Mouse (Mus musculus): ENCODE results near the gene Mettl1.
"Not testable (repeated sequence)": the region's sequence is repeated elsewhere in the genome, so short reads cannot be mapped to it uniquely, and the experiment has no call there.

Gene Mettl1

DNA sequence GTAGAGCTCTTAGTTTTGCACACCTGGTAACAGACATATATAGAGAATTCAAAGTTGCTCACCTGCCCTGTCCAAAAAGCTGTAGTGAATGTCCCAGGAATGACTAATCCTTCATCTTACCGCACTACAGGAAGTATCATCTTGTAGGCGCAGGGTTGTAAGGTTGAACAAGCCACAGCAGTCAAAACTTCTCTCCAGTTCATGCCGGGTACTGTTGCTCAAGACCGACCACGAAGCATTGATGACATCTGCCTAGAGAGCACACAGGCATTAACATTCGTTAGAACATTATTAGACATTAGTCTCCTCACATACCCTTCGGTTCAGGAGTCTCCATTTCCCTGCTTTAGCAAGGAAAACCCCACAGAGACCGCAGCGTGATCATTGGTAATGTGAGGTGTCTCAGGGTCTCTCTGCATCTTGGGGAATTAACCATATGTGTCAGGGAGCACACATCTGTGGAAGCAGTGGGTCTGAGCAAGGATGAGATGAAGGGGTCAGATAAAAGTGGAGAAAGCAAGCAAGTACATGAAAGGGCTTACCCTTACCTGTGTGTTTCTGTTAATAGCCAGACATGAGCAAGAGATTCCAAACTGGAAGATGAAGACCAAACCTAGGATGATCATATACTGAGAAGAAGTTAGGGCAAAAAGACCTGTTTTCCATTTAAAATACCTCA is 27.3 kb downstream of the Mettl1 start:
- no peak for DNase-seq

DNA sequence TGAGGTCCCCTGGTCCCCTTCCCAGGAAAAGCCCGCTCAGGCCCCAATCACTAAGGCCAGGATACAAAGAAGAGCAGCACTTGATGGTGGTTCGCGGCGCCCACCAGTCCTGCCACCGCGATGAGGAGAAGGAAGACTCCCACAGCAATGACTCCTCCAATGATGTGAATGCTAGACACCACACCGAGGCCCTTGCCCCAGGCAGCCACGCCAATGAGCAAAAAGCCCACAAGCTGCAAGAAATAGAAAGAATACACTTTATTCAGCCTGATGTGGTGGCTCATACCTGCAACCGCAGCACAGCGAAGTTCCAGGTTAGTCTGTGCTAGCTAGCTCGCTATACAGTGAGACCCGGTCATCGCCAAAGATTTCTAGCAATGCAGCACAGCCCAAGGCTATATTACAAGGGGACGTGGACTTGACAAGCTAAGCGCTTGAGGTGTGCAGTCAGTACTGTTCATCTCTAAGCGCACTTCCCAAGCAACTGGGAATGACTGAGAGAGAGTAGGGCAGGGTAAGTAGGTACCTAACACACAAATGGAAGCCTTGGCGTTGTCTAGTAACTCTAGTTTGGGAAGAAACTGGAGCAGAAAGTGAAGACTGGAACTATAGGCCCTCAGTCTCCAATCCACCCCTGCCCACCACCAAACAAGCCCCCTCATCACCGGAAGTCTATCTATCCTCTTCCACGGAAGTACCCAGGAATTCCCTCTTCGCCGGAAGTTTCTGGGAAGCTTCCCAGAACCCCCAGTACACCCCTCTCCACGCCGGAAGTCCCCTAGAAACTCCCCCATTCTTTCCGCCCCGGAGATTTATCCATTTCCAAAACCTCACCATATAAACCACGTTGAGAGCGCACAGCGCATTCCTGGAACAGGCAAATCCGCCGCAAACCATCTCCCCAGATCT is 28.3 kb downstream of the Mettl1 start:
- peak in 1 of 2 experiments; percentile 29 for DNase-seq

DNA sequence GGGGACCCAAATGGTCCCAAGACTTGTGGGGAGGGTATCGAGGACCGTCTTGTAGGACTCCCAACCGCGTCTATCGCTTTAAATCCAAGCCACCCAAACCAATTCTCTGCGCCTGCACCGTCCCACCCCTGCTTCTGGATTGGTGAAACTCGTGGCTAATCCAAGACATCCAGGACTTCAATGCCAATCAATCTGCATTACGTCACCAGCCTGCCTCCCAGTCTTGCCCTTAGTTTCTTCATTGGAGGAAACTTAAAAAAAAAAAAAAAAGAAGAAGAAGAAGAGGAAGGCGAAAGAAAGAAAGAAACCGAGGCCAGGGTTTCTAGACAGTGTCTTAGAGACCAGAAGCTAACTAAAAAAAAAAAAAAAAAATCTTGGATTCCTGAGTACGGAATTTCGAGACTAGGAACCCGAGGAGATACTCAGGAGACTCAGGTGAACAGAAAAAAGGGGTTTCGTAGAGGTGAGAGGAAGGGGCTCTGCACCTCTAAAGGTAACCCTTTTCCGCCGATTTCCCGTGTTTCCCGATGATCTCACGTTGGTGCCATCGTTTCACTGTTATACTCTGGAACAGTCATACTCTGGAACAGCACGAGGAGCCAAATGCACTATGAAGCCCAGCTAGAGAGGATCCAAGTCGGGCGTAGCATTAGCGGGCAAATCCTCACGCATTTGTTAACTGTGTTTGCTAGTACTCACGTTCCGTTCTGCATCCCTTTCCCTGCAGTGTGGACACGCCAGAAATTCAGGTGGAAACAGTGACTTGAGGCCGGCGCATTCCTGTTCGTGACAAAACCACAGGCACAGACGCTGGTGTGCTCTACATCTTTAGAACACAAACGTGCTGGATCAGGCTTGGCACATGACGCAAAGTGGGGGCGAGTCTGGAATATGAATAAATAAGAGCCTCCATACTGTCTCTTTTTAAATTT is 29.2 kb downstream of the Mettl1 start, which contains the start of gene Tspan31:
Gene Tspan31 (minus strand): TSS at position 75 of the 932 bp plus-strand sequence.
- DNase-seq: peak; percentile 87 to 92

DNA sequence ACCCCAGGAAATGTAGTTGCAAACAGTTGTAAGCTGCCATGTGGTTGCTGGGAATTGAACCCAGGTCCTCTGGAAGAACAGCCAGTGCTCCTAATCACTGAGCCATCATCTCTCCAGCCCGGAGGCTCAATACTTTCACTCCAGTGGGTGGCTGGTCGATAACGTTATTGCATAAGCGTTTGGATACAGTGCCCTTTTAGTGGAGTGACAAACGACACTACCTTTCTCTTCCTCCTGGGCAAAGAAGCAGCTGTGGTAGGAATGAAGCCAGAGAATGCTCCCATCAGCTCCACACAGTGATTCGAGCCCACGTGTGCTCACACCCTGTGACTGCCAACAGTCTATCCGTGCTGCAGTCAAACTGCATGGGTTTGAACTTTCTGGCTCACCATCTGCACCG is 30.0 kb downstream of the Mettl1 start:
- DNase-seq: no peak

DNA sequence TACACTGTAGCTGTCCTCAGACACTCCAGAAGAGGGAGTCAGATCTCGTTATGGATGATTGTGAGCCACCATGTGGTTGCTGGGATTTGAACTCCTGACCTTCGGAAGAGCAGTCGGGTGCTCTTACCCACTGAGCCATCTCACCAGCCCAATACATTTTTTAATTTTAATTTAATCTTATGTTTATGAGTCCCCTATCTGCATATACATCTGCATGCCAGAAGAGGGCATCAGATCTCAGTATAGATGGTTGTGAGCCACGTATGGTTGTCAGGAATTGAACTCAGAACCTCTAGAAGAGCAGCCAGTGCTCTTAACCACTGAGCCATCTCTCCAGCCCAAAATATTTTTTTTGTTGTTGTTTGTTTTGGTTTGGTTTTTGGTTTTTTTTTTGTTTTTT is 31.1 kb downstream of the Mettl1 start:
- not testable (repeated sequence) for DNase-seq

DNA sequence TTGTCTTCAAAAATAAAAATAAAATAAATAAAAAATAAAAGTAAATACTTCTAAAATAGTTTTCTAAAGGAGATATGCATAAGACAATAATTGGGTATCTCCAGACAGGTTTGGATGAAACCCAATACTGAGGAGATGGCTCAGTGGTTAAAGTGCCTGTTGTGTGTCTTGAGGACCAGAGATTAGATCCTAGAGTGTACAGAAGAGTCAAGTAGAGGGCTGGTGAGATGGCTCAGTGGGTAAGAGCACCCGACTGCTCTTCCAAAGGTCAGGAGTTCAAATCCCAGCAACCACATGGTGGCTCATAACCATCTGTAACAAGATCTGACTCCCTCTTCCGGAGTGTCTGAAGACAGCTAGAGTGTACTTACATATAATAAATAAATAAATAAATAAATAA is 31.8 kb downstream of the Mettl1 start:
- not testable (repeated sequence) for DNase-seq

DNA sequence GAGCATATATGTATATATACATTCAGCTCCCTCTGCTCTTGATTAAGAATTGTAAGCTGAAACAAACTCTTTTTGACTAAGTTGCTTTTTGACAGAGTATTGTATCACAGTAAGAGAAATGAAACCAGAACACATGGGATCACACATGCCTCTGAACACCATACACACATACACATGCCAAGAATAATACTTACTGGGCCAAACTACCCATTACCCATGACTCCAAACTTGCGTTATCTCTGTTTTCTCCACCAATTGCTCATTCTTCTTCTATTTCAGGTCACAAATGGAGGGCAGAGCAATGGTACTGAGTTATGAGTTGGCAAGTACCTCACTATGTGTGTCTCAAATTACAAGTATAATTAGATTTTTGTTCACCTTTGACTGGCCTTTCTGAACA is 32.8 kb downstream of the Mettl1 start:
- DNase-seq: no peak

DNA sequence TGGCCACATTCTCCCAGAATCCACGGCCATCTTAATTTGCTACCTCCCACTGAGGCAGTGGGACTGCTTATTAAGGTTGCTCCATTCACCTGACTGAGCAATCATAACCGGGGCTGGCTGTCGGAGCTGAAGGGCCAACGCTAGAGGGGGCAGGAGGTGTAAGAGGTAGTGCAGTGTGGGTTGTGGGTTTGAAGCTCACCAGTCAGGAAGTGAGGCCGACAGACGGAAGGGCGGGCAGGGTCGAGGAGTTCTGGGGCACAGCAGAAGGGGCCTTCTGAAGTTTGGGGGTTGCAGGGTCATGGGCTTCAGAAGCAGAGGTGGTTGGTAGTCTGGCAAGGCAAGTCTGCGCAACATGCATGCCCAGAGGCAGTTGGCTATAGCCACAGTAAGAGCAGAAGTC is 33.9 kb downstream of the Mettl1 start, which contains the start of gene Agap2:
Gene Agap2 (plus strand): TSS at position 205 of the 400 bp plus-strand sequence.
- no peak for DNase-seq

DNA sequence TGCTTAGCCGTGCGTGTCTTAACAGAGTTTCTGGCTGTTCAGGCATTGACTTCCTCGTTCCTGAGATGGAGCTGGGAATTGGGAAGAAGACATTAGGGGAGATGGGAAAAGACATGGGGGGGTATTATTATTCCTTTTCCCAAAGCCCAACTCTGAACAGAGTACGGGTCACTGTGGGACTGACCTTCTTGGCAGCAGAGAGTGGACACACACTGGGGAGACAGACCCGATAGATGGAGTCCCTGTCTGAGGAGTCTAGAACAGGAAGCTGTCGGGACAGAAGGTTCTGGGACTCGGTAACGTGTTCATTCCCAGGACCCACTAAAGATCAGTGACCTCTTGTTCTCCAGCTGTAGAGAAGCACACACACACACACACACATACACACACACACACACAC is 34.4 kb downstream of the Mettl1 start:
- no peak for DNase-seq

DNA sequence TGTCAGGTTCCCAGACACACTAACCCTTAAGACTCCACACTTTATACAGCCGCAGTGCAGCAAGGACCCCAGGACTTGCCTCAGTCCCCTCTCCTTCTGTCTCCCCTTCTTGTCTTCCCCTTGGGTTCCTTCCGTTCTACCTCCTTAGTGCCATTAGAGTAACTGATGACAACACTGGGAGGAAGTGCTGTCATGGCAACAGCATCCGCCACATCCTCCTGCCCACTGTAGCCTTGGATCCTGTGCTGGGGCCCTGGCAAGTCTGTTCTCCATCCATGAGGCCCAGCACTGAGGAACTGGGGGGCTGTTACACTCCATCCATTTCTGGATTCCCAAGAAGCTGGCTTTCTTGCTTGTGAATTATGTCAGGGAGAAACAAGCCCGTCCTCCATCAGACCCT is 34.9 kb downstream of the Mettl1 start:
- DNase-seq: no peak

DNA sequence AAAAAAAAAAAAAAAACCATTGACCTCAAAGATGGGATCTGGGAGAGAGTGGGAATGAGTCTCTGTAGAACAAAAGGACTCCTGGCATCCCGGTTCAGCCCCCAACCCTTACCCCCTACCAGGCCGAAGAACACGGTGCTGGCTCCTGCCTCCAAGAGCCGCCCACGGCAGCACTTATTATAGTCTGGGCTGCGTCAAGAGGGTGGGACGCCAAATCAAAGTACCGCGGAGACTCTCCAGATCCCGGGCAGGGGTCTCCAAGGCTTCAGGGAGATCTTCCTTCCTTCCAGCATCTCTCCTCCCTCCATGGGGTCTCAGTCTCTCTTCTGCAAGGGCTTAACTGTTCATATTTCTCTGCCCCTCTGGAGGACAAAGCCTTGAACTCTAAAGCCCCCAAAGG is 36.3 kb downstream of the Mettl1 start:
- no peak for DNase-seq

DNA sequence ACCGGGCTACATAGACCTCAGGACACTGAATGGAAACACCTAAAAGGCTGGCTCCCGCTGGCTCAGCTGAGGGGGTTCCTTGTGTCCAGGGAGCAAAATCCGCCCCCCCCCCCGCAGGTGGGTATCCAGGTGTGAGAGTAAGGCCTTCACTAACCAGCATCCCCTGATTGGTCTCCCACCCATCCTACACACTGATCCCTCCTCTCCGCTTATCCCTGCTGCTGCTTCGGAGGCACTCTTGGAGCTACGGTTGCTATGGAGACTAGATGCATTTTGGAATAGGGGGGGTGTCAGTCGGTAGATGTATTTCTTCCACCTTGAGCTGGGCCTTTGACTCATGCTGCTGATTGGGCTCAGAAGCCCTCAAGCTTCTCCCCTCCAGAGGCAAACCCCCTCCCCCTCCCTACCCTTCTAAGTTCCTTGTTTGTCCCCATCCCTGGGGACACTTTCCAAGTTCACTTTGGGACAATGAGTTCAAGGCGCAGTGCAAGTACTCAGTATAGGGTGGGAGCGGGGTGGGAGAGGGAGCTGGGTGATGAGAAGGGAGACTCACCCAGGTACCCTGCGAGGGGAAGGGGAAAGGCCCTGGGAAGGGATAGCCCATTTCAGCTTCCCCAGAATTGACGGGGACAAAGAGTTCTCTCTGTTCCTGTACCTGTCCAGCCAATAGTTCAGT is 36.9 kb downstream of the Mettl1 start:
- peak in 1 of 2 experiments; percentile 52 for DNase-seq

DNA sequence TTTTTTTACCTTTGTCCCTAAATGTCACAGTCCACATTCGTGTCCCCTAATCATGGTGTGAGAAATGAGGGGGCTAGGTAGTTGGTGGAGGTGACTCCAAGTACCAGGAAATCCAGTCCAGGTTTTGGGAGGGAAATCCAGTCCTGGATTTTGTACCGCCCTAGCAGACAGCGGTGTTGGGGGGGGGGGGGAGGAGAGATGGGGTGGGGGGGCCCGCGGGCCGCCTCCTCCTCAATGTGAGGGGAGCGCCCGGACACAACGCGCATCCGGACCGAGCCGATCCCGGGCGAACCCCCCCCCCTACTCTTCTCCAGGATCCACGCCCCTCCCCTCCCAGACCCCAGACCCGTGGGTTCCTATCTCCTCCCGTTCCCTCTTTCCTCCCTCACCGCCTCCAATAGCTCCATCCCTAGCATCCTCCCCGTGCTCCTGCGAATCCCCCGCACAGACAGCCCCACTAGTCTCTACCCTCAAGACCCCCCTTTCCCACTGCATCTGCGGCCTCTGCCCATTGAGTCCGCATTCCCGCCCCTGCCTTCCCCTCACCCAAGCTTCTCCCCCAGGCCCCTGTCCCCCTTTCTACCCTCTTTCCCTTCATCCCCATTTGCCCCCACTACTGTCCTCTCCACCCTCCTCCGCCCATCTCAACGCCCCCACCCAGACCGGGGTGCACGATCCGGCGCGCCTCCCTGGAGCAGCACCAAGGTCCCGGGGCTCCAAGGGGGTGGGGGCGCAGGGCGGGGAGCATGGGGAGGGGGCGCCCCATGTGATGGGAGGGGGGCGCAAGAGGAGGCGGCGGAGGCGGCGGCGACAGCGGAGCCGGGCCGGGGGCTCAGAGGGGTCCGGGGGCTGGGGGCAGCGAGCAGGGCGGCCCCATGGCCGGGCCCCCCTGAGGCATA is 37.7 kb downstream of the Mettl1 start:
- peak; percentile 79 to 89 for DNase-seq

DNA sequence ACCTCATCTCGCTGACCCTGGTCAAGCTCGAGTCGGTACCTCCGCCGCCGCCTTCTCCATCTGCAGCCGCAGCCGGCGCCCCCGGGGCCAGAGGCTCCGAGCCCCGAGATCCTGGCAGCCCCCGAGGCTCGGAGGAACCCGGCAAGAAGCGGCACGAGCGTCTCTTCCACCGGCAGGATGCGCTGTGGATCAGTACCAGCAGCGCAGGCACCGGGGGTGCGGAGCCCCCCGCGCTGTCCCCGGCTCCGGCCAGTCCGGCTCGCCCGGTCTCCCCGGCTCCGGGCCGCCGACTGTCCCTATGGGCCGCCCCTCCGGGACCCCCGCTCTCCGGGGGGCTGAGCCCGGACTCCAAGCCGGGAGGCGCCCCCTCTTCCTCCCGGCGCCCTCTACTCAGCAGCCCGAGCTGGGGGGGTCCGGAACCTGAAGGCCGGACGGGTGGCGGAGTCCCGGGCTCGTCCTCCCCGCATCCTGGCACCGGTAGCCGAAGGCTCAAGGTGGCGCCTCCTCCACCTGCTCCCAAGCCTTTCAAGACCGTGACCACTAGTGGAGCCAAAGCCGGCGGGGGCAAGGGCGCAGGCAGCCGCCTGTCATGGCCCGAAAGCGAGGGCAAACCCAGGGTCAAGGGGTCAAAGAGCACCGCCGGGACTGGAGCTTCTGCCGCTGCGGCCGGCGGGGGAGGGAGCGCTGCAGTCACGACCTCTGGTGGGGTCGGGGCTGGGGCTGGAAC is 38.6 kb downstream of the Mettl1 start:
- DNase-seq: peak; percentile 75 to 78

DNA sequence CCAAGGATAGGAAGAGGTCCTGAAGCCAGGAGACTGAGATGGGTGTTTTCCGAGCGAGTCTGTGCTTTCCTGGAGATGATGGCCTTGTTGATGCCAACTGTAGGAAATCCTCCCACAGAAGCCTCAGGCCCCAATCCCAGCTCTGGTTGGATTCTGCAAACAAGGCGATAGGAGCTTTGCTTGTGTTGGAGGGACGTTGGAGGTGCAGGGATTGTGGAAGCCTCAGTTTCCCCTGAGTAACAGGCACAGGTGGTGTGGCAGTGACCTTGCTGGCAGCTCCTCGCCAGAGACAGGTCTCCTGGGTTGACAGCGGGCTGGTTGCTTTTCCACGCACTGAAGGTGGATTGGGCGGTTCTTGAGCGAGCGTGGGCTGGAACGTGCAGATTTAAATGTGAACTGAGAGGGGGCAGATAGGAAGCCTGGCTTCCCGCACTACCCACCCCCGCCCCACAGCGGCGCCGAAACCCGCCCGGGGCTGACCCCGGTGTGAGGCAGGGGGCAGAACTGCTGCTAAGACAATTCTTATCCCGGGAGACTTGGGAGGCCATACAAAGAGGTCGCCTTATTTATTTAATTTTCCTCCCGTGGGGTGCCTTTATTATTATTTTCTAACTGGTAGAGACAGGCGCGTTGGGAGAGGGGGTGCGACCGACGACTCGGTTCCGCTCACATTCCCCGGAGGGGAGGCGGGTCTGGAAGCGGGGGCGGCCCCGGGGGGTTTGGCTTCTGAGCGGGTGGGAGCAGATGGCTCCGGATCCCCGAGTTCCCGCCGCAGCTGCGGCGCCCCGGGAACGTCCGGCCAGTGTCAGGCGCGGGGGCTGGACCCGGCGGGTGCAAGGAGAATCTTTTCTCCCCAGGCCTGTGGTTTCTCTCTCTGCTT is 39.9 kb downstream of the Mettl1 start:
- peak; percentile 79 to 85 for DNase-seq

DNA sequence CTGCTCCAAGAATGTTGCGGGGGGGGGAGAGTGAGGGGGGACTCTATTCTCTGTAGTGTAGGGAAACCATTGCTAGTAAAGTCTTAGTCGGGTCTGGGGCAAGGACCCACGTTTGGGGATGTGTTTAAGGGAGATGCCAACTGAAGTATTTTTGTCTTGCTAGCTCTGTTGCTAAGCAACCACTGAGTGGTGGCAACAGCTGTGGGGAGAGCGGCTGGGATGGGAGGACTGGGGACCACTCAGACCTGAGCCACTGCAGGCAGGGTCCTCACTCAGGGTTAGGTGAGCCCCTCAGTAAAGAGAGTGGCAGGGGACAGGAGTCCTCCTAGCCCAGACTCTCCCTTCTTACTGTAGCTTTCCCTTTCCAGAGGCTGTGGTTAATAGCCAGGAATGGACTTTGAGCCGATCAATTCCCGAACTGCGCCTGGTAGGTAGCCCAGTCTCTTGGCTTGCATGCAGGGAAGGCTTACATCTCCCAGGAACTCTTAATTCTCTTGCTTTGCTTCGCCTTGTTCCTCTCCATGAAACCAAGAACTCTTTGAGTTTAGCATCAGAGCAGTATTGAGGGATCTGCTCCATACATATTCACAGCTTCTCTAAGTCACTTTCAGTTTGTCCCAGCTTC is 40.9 kb downstream of the Mettl1 start:
- no peak for DNase-seq

DNA sequence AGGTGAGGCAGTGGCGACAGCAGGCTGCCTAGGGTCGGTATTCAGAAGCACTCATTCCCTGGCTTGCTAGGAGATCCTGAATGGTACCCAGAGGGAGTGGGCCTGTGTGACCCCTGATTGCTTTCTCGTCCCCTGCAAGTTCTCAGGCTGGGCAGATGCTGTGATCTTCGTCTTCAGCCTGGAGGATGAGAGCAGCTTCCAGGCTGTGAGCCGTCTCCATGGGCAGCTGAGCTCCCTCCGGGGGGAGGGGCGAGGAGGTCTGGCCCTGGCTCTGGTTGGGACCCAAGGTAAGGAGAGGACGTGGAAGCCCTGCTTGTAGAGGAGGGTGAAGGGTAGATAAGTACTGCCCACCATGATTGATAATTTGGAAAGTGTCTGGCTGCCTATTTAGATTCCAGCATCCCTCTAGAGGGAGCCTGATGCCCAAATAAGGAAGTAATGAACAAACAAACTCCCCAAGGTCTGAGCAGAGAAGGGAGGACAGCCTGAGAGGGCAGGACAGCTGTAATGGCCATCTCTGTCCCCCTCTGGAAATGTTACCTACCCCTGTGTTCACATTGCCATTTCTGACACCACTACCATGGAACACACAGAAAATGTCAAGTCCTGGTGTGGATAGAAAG is 42.2 kb downstream of the Mettl1 start:
- DNase-seq: no peak

DNA sequence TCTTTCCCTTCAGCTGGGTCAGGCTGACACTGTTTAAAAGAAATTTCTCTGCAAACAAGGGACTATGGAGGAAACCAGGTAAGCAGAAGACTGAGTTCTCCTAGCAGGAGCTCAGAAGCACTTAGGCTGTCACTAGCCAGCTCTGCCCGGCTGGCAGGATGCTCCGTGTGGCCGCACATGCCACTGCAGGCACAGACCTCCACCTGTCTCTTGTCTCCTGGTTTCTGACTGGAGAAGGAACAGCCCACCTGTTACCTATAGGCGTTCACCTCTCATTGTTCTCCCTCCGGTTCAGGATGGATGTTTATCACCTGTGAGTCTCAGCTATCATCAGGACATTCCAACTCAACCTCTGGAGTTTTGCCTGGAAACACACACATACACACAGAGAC is 42.7 kb downstream of the Mettl1 start:
- peak in 1 of 2 experiments; percentile 71 for DNase-seq

Measured in cerebellum, postnatal 25 days (tissue).